ENCODE assay signal across 25 mouse cellular contexts in the genomic region with DNA sequence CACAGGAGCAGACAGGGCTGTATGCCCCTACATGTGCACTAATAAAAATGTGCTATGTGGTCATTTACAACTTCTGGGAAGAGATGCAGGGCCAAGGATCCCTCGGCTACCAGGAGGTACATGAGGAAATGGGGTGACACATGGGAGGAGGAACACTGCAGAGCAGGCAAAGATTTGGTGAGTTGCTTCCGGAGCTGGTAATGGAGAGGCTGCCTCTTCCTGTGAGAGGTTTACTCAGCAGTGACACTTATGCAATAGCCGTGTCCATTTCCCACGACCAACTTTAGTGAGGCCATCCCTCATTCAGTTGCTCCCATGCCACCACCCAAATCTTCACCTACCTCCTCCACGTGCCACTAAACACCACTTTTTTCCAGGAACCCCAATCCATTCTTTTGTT. TPM values are rescaled to one million over a fixed set of nuclear protein-coding genes. Genes with fewer than 3 reads are reported as not detected.
A peak's percentile ranks its signal among the peaks of the same experiment; 100 is the strongest.
DNase-seq lines count a peak whose midpoint lies in the region; ATAC-seq and TF ChIP-seq lines count a peak whose summit lies in the region.
"Had no signal": no experiment of that assay in that cellular context is flagged by ENCODE, and none has a peak within 500 bp of the region (broad histone marks: within the 10 kb centered on the region; RNA-seq: fewer than 3 reads in every experiment).

No protein-coding gene starts in this region.

- 48% methylated on average over 5 of the region's 5 CpGs for WGBS in small intestine, adult 2 months
- 88% methylated on average over 5 of the region's 5 CpGs for WGBS in heart, embryonic 12.5 days

- peaks cover 18% of the 10 kb centered on the region for H3K4me1 ChIP-seq in bone marrow macrophage, adult 2 months (ENCODE audit: control insufficient read depth, insufficient read depth, low read length)
- H3K4me1 ChIP-seq in small intestine, adult 2 months (ENCODE audit: control insufficient read depth, insufficient read depth, insufficient read length, low read length) = peaks cover 13% of the 10 kb centered on the region
- H3K4me1 ChIP-seq in heart, embryonic 12.5 days (replicated peaks) = no peaks in the 10 kb centered on the region
- H3K4me1 ChIP-seq: forebrain, embryonic 10.5 days; forebrain, embryonic 13.5 days; heart, embryonic 13.5 days; hindbrain, embryonic 12.5 days; hindbrain, embryonic 15.5 days had no signal

- H3K4me3 ChIP-seq in bone marrow macrophage, adult 2 months (ENCODE audit: insufficient read depth, low read length) = no peak overlapping the region
- H3K4me3 ChIP-seq in small intestine, adult 2 months (ENCODE audit: low read depth, low read length) = no peak overlapping the region
- no peak overlapping the region for H3K4me3 ChIP-seq in heart, embryonic 12.5 days
- H3K4me3 ChIP-seq: forebrain, embryonic 10.5 days; forebrain, embryonic 13.5 days; gastrocnemius, adult 2 months; heart, embryonic 13.5 days; hindbrain, embryonic 12.5 days; hindbrain, embryonic 15.5 days had no signal

- TF ChIP-seq CTCF in bone marrow macrophage, adult 2 months (IDR thresholded peaks at IDR 0.05; ENCODE audit: low read depth, low read length) = no peak
- TF ChIP-seq CTCF in small intestine, adult 2 months (IDR thresholded peaks at IDR 0.05; ENCODE audit: extremely low read depth, insufficient read length, insufficient replicate concordance, low read depth, low read length) = no peak

- no peak overlapping the region for H3K9ac ChIP-seq in heart, embryonic 12.5 days
- H3K9ac ChIP-seq: forebrain, embryonic 13.5 days; heart, embryonic 13.5 days; hindbrain, embryonic 12.5 days; hindbrain, embryonic 15.5 days had no signal

- H3K9me3 ChIP-seq in heart, embryonic 12.5 days (replicated peaks) = no peaks in the 10 kb centered on the region
- H3K9me3 ChIP-seq: forebrain, embryonic 10.5 days; forebrain, embryonic 13.5 days; heart, embryonic 13.5 days; hindbrain, embryonic 12.5 days; hindbrain, embryonic 15.5 days had no signal

- peak; percentile 84 for DNase-seq in 416B (ENCODE audit: low read depth)
- DNase-seq in spleen, adult 18-20 months = no peak
- DNase-seq: adrenal gland, adult 8-10 months; adrenal gland, postnatal 25 days; cerebellum, adult 2 months; cerebellum, adult 9-11 months; cerebellum, postnatal 36 days; gastrocnemius, adult 2 months; gastrocnemius, postnatal 14 days; heart, adult 18-20 months had no signal

- H3K27me3 ChIP-seq in small intestine, adult 2 months (ENCODE audit: control insufficient read depth, insufficient read depth, low read length) = no peaks in the 10 kb centered on the region
- H3K27me3 ChIP-seq in heart, embryonic 12.5 days (replicated peaks) = no peaks in the 10 kb centered on the region
- H3K27me3 ChIP-seq: forebrain, embryonic 13.5 days; heart, embryonic 13.5 days; hindbrain, embryonic 12.5 days; hindbrain, embryonic 15.5 days had no signal

- H3K4me2 ChIP-seq in heart, embryonic 12.5 days = no peak overlapping the region
- H3K4me2 ChIP-seq: forebrain, embryonic 13.5 days; heart, embryonic 13.5 days; hindbrain, embryonic 12.5 days; hindbrain, embryonic 15.5 days had no signal

- peak; percentile 59 for ATAC-seq in megakaryocyte, adult 5-6 weeks (ENCODE audit: poor library complexity, severe bottlenecking)
- ATAC-seq in heart, embryonic 12.5 days (ENCODE audit: insufficient number of reproducible peaks, low FRiP score) = no peak
- ATAC-seq: activated CD4-positive, CD25-positive, alpha-beta regulatory T cell, adult 4 months; forebrain, embryonic 13.5 days; forebrain, embryonic 16.5 days had no signal

- TF ChIP-seq POLR2A in bone marrow macrophage, adult 2 months (IDR thresholded peaks at IDR 0.05; ENCODE audit: borderline replicate concordance, low read depth, low read length) = no peak
- TF ChIP-seq POLR2A in small intestine, adult 2 months (IDR thresholded peaks at IDR 0.05; ENCODE audit: low read depth, low read length) = no peak

- H3K27ac ChIP-seq in bone marrow macrophage, adult 2 months (ENCODE audit: insufficient read depth, low read depth, low read length) = peak overlapping the region; percentile 30; the same call in 1 of the 2 replicates
- H3K27ac ChIP-seq in small intestine, adult 2 months (ENCODE audit: insufficient read depth, low read depth, low read length) = peak overlapping the region; percentile 63
- H3K27ac ChIP-seq in heart, embryonic 12.5 days (ENCODE audit: poor library complexity, severe bottlenecking) = no peak overlapping the region
- H3K27ac ChIP-seq: forebrain, embryonic 10.5 days; forebrain, embryonic 13.5 days; gastrocnemius, adult 2 months; heart, embryonic 13.5 days; hindbrain, embryonic 12.5 days; hindbrain, embryonic 15.5 days had no signal

- peaks cover 40% of the 10 kb centered on the region for H3K36me3 ChIP-seq in small intestine, adult 2 months (ENCODE audit: control insufficient read depth, insufficient read depth, low read length)
- H3K36me3 ChIP-seq in heart, embryonic 12.5 days = peaks cover 82% of the 10 kb centered on the region

RNA-seq across cellular contexts. Expression of gene Gfod2, which starts 21.8 kb away (rescaled TPM):
- 0.75 and 1.4 TPM in 2 replicates for polyA plus RNA-seq in bone marrow macrophage, adult 2 months (2012; ENCODE audit: insufficient read depth, insufficient read length, missing spikeins)
- 0.14 and 0.16 TPM in 2 replicates for total RNA-seq in megakaryocyte, adult 5-6 weeks (2015)
- 0.08 TPM in 1 of 2 replicates, not detected in the other for total RNA-seq in megakaryocyte, adult 5-6 weeks (2017)
- 4.9 and 8.3 TPM in 2 replicates for polyA plus RNA-seq in small intestine, adult 2 months (2012; rRNA removed)
- 10.2 and 10.9 TPM in 2 replicates for polyA plus RNA-seq in heart, embryonic 12.5 days (2016; fragmentation: Nextera tagmentation; extraction: Ambion mirVana)

RNA-seq across cellular contexts. Expression of gene Ranbp10, which starts 46.9 kb away (rescaled TPM):
- polyA plus RNA-seq in bone marrow macrophage, adult 2 months (2012; ENCODE audit: insufficient read depth, insufficient read length, missing spikeins) = 42.0 and 44.3 TPM in 2 replicates
- total RNA-seq in megakaryocyte, adult 5-6 weeks (2015) = 10.2 and 10.5 TPM in 2 replicates
- 6.4 and 7.0 TPM in 2 replicates for total RNA-seq in megakaryocyte, adult 5-6 weeks (2017)
- 9.5 and 15.3 TPM in 2 replicates for polyA plus RNA-seq in small intestine, adult 2 months (2012; rRNA removed)
- 11.0 and 11.3 TPM in 2 replicates for polyA plus RNA-seq in heart, embryonic 12.5 days (2016; fragmentation: Nextera tagmentation; extraction: Ambion mirVana)

RNA-seq across cellular contexts. Expression of gene Tsnaxip1, which starts 47.2 kb away (rescaled TPM):
- not detected in 2 replicates for polyA plus RNA-seq in bone marrow macrophage, adult 2 months (2012; ENCODE audit: insufficient read depth, insufficient read length, missing spikeins)
- total RNA-seq in megakaryocyte, adult 5-6 weeks (2015) = not detected in 2 replicates
- total RNA-seq in megakaryocyte, adult 5-6 weeks (2017) = not detected in 2 replicates
- not detected in 2 replicates for polyA plus RNA-seq in small intestine, adult 2 months (2012; rRNA removed)
- polyA plus RNA-seq in heart, embryonic 12.5 days (2016; fragmentation: Nextera tagmentation; extraction: Ambion mirVana) = 0.14 and 0.15 TPM in 2 replicates
- total RNA-seq: adrenal gland, adult 8-10 months; adrenal gland, postnatal 25 days; gastrocnemius, adult 2 months; gastrocnemius, postnatal 14 days; heart, adult 18-20 months; heart, postnatal 25 days; hematopoietic stem cell, adult 5-6 weeks had no signal
- polyA plus RNA-seq: activated CD4-positive, CD25-positive, alpha-beta regulatory T cell, adult 4 months; frontal cortex, adult 2 months; intestine, embryonic 14.5 days had no signal
